Mouse (Mus musculus) v-Abl transformed pro-B cells (cell line): ENCODE results near the gene Srsf12.

ENCODE experiments used
- in situ Hi-C, 2 experiments: fragments of 400-800 bp; cut with MboI; formaldehyde crosslinking; loops; one replicate each; pipeline ENCODE4 v1.15.1; 2025; ENCODE audit not compliant: unreplicated experiment in 2 of 2

Srsf12 gene

GRCm38 (mm10) chr4:33208881-33209841, at the start of gene Srsf12:
Gene Srsf12 (plus strand): TSS chr4:33208991.
- in situ Hi-C loops: no loop called here

- in situ Hi-C loops: no loop called here
Observed at GRCm38 (mm10) chr4:33183477-33183876, 25.3 kb upstream of the Srsf12 start.

GRCm38 (mm10) chr4:33188164-33188563, 20.6 kb upstream of the Srsf12 start:
- in situ Hi-C loops: no loop called here

GRCm38 (mm10) chr4:33188781-33189734, 19.7 kb upstream of the Srsf12 start:
- in situ Hi-C loops: no loop called here

GRCm38 (mm10) chr4:33189735-33190036, 19.1 kb upstream of the Srsf12 start, which contains the start of gene Pm20d2:
Gene Pm20d2 (minus strand): TSS chr4:33189737.
- in situ Hi-C loops: no loop called here

- in situ Hi-C loops: no loop called here
Observed at GRCm38 (mm10) chr4:33198117-33198516, 10.7 kb upstream of the Srsf12 start.

GRCm38 (mm10) chr4:33204682-33205081, 4.1 kb upstream of the Srsf12 start:
- in situ Hi-C loops: no loop called here

GRCm38 (mm10) chr4:33207551-33207950, 1.2 kb upstream of the Srsf12 start:
- in situ Hi-C loops: no loop called here

GRCm38 (mm10) chr4:33221847-33222246, 13.1 kb downstream of the Srsf12 start:
- in situ Hi-C loops: no loop called here

GRCm38 (mm10) chr4:33224003-33224675, 15.3 kb downstream of the Srsf12 start:
- in situ Hi-C loops: no loop called here

GRCm38 (mm10) chr4:33227164-33227563, 18.4 kb downstream of the Srsf12 start:
- in situ Hi-C loops: no loop called here

GRCm38 (mm10) chr4:33229639-33230038, 20.8 kb downstream of the Srsf12 start:
- in situ Hi-C loops: no loop called here

- in situ Hi-C loops: no loop called here
Observed at GRCm38 (mm10) chr4:33230881-33231280, 22.1 kb downstream of the Srsf12 start.

GRCm38 (mm10) chr4:33242536-33242935, 33.7 kb downstream of the Srsf12 start:
- in situ Hi-C loops: no loop called here

GRCm38 (mm10) chr4:33243016-33243758, 34.4 kb downstream of the Srsf12 start:
- in situ Hi-C loops: no loop called here

- in situ Hi-C loops: no loop called here
Observed at GRCm38 (mm10) chr4:33243921-33244320, 35.1 kb downstream of the Srsf12 start.

GRCm38 (mm10) chr4:33245853-33246395, 37.1 kb downstream of the Srsf12 start:
- in situ Hi-C loops: loop anchor here in 1 of 2 experiments (5.0 kb wide), 1 partner anchor 209 kb away; no protein-coding TSS in a partner anchor

- in situ Hi-C loops: loop anchor here in 1 of 2 experiments (5.0 kb wide), 1 partner anchor 210 kb away; no protein-coding TSS in a partner anchor
Observed at GRCm38 (mm10) chr4:33247479-33248053, 38.8 kb downstream of the Srsf12 start.
